Mouse (Mus musculus): ENCODE measurements around the gene Creld1. TPM values are rescaled to one million over a fixed set of nuclear protein-coding genes. Genes with fewer than 3 reads are reported as not detected.

The Creld1 gene
- total and polyA plus RNA-seq, 2 experiments, result 12.3 to 24.4 TPM

GRCm38 (mm10) chr6:113480555-113481373, 2.3 kb upstream of the Creld1 start:
- DNase-seq (ENCODE audit: extremely low read depth, low read depth, low spot score), result peak; percentile 83
- WGBS, result 35% methylated on average over 18 of the region's 18 CpGs
- peak overlapping the region; percentile 89 for H3K27ac ChIP-seq (replicated peaks; ENCODE audit: insufficient read depth, low read depth, low read length)

GRCm38 (mm10) chr6:113482477-113483099, 509 bp upstream of the Creld1 start:
- TF ChIP-seq POLR2A (IDR thresholded peaks at IDR 0.05; ENCODE audit: extremely low read depth, insufficient read depth, low read length) (0 out of 2 replicates have a peak, but pooled peaks have one; percentile 77), CTCF (IDR thresholded peaks at IDR 0.05; ENCODE audit: low read depth, low read length) (0 out of 2 replicates have a peak, but pooled peaks have one; percentile 21)
- 1% methylated on average over 64 of the region's 65 CpGs for WGBS
- H3K4me3 ChIP-seq (ENCODE audit: insufficient read depth, low read depth, low read length), result peak overlapping the region; percentile 90
- peaks cover 26% of the 10 kb centered on the region for H3K4me1 ChIP-seq (ENCODE audit: control insufficient read depth, insufficient read depth, low read length)
- peak overlapping the region; percentile 95 for H3K9ac ChIP-seq (ENCODE audit: low read depth, low read length)
- DNase-seq (ENCODE audit: extremely low read depth, low read depth, low spot score), result no peak
- H3K27ac ChIP-seq (replicated peaks; ENCODE audit: insufficient read depth, low read depth, low read length), result peak overlapping the region; percentile 89
- H3K79me2 ChIP-seq (ENCODE audit: control insufficient read depth, insufficient read depth, low read length), result peaks cover 5% of the 10 kb centered on the region; the same call in 1 of the 2 replicates
- no peaks in the 10 kb centered on the region for H3K36me3 ChIP-seq (ENCODE audit: control insufficient read depth, insufficient read depth, low read length)
- no peaks in the 10 kb centered on the region for H3K27me3 ChIP-seq (ENCODE audit: control insufficient read depth, insufficient read depth, low read length)

More at GRCm38 (mm10) chr6:113480555-113481373, 2.3 kb upstream of the Creld1 start:
- Histone ChIP-seq H3K4me1 (ENCODE audit: control insufficient read depth, insufficient read depth, low read length) (peaks cover 18% of the 10 kb centered on the region), H3K4me3 (ENCODE audit: insufficient read depth, low read depth, low read length) (no peak overlapping the region), H3K79me2 (ENCODE audit: control insufficient read depth, insufficient read depth, low read length) (peaks cover 5% of the 10 kb centered on the region; the same call in 1 of the 2 replicates), H3K9ac (ENCODE audit: low read depth, low read length) (no peak overlapping the region), H3K27me3 (ENCODE audit: control insufficient read depth, insufficient read depth, low read length) (no peaks in the 10 kb centered on the region), H3K36me3 (ENCODE audit: control insufficient read depth, insufficient read depth, low read length) (no peaks in the 10 kb centered on the region)
- TF ChIP-seq CTCF (IDR thresholded peaks at IDR 0.05; ENCODE audit: low read depth, low read length) (no peak), POLR2A (IDR thresholded peaks at IDR 0.05; ENCODE audit: extremely low read depth, insufficient read depth, low read length) (no peak)

- Histone ChIP-seq H3K79me2 (ENCODE audit: control insufficient read depth, insufficient read depth, low read length) (peaks cover 5% of the 10 kb centered on the region; the same call in 1 of the 2 replicates), H3K27me3 (ENCODE audit: control insufficient read depth, insufficient read depth, low read length) (no peaks in the 10 kb centered on the region), H3K9ac (ENCODE audit: low read depth, low read length) (peak overlapping the region; percentile 71), H3K4me1 (ENCODE audit: control insufficient read depth, insufficient read depth, low read length) (peaks cover 28% of the 10 kb centered on the region), H3K36me3 (ENCODE audit: control insufficient read depth, insufficient read depth, low read length) (peaks cover 3% of the 10 kb centered on the region; the same call in 1 of the 2 replicates), H3K4me3 (ENCODE audit: insufficient read depth, low read depth, low read length) (peak overlapping the region; percentile 63), H3K27ac (replicated peaks; ENCODE audit: insufficient read depth, low read depth, low read length) (peak overlapping the region; percentile 80)
- DNase-seq (ENCODE audit: extremely low read depth, low read depth, low spot score), result no peak
- 4% methylated on average over 10 of the region's 10 CpGs for WGBS
- TF ChIP-seq POLR2A (IDR thresholded peaks at IDR 0.05; ENCODE audit: extremely low read depth, insufficient read depth, low read length), result no peak
- no peak for TF ChIP-seq CTCF (IDR thresholded peaks at IDR 0.05; ENCODE audit: low read depth, low read length)
These were observed 632 bp downstream of the Creld1 start for GRCm38 (mm10) chr6:113483729-113484128.

- peak; percentile 96 for DNase-seq (ENCODE audit: extremely low read depth, low read depth, low spot score)
- TF ChIP-seq POLR2A (IDR thresholded peaks at IDR 0.05; ENCODE audit: extremely low read depth, insufficient read depth, low read length) (no peak), CTCF (IDR thresholded peaks at IDR 0.05; ENCODE audit: low read depth, low read length) (no peak)
- peaks cover 5% of the 10 kb centered on the region; the same call in 1 of the 2 replicates for H3K79me2 ChIP-seq (ENCODE audit: control insufficient read depth, insufficient read depth, low read length)
- no peaks in the 10 kb centered on the region for H3K27me3 ChIP-seq (ENCODE audit: control insufficient read depth, insufficient read depth, low read length)
- peak overlapping the region; percentile 4; the same call in 1 of the 2 replicates for H3K9ac ChIP-seq (ENCODE audit: low read depth, low read length)
- H3K36me3 ChIP-seq (ENCODE audit: control insufficient read depth, insufficient read depth, low read length), result peaks cover 12% of the 10 kb centered on the region; the same call in 1 of the 2 replicates
- peak overlapping the region; percentile 78 for H3K27ac ChIP-seq (replicated peaks; ENCODE audit: insufficient read depth, low read depth, low read length)
- no peak overlapping the region for H3K4me3 ChIP-seq (ENCODE audit: insufficient read depth, low read depth, low read length)
- WGBS, result 21% methylated on average over 7 of the region's 7 CpGs
- H3K4me1 ChIP-seq (ENCODE audit: control insufficient read depth, insufficient read depth, low read length), result peaks cover 14% of the 10 kb centered on the region
These were observed 4.1 kb downstream of the Creld1 start for GRCm38 (mm10) chr6:113487125-113487576.

- Histone ChIP-seq H3K79me2 (ENCODE audit: control insufficient read depth, insufficient read depth, low read length) (no peaks in the 10 kb centered on the region; the same call in 1 of the 2 replicates), H3K4me1 (ENCODE audit: control insufficient read depth, insufficient read depth, low read length) (peaks cover 14% of the 10 kb centered on the region), H3K27me3 (ENCODE audit: control insufficient read depth, insufficient read depth, low read length) (no peaks in the 10 kb centered on the region), H3K4me3 (ENCODE audit: insufficient read depth, low read depth, low read length) (no peak overlapping the region), H3K36me3 (ENCODE audit: control insufficient read depth, insufficient read depth, low read length) (peaks cover 12% of the 10 kb centered on the region; the same call in 1 of the 2 replicates), H3K9ac (ENCODE audit: low read depth, low read length) (no peak overlapping the region), H3K27ac (replicated peaks; ENCODE audit: insufficient read depth, low read depth, low read length) (no peak overlapping the region)
- DNase-seq (ENCODE audit: extremely low read depth, low read depth, low spot score), result no peak
- 96% methylated on average over 14 of the region's 14 CpGs for WGBS
- TF ChIP-seq POLR2A (IDR thresholded peaks at IDR 0.05; ENCODE audit: extremely low read depth, insufficient read depth, low read length) (no peak), CTCF (IDR thresholded peaks at IDR 0.05; ENCODE audit: low read depth, low read length) (no peak)
These were observed 6.3 kb downstream of the Creld1 start for GRCm38 (mm10) chr6:113489410-113489809.
